Mouse (Mus musculus): ENCODE data around the gene Vmn1r139.
"Not testable (repeated sequence)": the region's sequence is repeated elsewhere in the genome, so short reads cannot be mapped to it uniquely, and the experiment has no call there.

- not testable (repeated sequence) for TF ChIP-seq POLR2A (IDR thresholded peaks at IDR 0.05; ENCODE audit: low read depth, low read length); CTCF (IDR thresholded peaks at IDR 0.05; ENCODE audit: extremely low read depth, insufficient read depth, insufficient read length, insufficient replicate concordance)
Observed at GRCm38 (mm10) chr7:22118145-22118544, 49.3 kb downstream of the Vmn1r139 start, which contains the start of gene Gm16451.
